Mouse (Mus musculus) lung, adult 18-20 months (tissue): ENCODE data around the gene Gpr84.
"Not testable (repeated sequence)": the region's sequence is repeated elsewhere in the genome, so short reads cannot be mapped to it uniquely, and the experiment has no call there.

Experiments
- DNase-seq, 2 experiments: peaks; one replicate each; pipeline ENCODE4 v3.0.0; 2022; ENCODE audit warnings: mixed read lengths in 2 of 2

The Gpr84 gene

DNA sequence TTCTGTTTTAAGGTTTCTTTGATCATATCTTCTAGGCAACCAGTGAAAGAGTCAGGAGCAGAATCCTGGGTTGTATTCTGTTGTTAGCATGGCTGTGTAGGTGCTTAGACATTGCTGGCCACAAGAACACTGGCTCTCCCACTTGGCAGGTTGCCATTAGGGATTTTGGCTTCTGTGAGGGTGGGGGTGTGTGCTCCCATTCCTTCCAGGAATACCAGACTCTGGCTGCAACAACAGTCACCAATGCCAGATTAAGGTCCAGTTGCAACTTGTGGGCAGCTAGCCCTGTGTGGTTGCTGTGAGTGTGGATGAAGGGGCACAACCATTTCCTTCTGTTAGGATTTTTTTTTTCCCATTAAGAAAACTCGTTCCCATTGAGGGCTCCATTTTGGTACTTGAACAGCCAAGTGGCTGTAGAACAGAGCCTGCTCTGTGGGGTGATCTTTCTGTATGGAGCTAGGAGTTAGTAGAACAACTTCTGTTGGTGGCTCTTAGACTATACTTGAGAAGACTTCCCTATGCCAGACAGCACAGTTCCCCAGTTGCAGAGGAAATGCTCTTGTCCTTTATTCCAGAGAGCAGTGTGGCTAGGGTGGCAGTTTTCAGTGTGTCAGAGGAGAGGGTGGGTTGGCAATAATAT, 24.5 kb downstream of the Gpr84 start:
- DNase-seq, result peak in 1 of 2 experiments; percentile 37

DNA sequence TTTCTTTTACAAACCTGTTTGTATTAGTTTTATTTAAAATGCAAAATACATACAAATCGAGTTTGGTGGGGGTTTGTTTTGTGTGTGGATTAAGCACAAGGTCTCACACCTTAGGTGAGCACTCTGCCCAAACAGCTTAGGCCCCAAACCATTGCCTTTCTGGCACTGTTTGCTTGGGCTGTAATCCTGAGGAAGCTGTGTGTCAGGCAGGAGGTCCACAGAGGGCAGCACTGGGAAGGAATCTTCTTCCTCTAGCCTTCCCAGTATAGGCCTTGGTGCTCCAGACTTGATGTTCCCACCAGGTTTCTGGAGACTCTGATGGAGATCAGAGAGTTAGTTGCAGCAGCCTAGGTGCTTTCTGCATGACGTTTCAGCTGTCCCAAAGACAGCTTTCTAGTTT, 25.8 kb downstream of the Gpr84 start:
- DNase-seq, result no peak

DNA sequence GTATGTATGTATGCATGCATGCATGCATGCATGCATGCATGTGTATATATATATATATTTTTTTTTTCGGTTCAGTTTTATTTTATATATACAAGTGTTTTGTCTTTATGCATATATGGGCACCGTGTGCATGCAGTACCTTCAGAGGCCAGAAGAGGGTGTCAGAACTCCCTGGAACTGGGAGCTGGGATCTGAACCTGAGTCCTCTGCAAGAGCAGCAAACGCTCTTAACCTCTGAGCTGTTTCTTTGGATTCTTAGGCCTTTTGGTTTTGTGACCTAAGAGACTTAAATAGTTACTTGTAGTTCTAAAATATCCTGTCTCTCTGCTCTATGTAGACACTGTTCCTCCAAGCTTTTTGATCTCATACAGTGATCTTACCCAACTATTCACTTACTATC, 26.3 kb downstream of the Gpr84 start:
- peak; percentile 44 to 58 for DNase-seq

DNA sequence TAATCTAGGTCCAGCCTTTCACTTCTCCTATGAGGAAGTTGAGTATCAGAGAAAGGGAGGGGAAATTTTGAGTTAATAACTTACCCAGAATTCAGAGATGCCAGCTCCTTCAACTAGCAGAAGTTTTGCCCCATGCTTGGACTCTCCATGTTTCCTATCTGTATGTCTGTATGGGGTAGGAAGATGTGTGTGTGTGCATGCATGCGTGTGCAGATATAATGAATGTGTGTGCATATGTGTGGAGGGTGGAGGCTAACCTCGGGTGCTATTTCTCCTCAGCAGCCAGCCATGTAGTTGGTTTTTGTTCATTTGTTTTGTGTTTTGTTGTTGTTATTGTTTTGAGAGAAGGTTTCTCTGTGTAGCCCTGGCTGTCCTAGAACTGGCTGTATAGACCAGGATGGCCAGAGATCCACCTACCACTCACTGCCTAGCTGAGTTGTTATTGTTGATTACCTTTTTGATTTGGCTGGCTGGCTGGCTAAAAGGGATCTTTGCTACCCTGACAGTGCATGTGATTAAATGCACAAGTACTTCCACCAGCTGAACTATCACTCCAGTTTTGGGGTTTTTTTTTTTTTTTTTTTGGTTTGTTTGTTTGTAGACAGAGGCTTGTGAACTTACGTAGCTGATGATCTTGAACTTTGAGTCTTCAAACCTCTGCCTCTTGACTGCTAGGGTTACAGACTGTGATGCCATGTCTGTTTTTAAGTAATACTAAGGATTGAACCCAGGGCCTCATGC, 28.8 kb downstream of the Gpr84 start:
- DNase-seq, result no peak

DNA sequence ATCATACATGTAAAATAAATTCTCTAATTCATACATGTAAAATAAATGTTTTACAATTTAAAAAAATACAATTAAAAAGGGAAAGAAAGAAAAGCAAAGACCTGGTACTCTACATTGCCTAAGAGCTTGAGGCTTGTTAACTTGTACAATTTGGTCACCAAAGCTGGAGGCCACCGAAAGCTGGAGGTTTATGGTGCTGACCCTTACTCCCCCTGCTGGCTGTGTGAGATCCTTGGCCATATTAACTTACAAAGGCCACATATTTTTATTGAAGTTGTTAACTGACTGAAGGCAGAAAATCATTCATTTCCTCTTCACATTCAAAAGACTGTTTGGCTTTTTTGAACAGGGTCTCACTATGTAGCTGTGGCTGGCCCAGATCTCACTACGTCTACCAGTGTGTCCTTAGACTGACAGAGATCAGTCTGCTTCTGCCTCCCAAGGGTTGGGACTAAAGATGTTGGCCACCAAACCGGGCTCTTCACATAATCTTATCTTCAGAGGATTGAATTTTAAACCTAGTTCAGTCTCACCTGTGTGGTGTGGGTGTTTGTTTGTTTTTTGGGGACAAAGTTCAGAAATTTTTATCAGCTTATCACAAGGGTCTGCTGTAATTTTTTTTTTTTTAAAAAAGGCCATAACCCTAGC, 29.5 kb downstream of the Gpr84 start:
- DNase-seq, result peak in 1 of 2 experiments; percentile 34

DNA sequence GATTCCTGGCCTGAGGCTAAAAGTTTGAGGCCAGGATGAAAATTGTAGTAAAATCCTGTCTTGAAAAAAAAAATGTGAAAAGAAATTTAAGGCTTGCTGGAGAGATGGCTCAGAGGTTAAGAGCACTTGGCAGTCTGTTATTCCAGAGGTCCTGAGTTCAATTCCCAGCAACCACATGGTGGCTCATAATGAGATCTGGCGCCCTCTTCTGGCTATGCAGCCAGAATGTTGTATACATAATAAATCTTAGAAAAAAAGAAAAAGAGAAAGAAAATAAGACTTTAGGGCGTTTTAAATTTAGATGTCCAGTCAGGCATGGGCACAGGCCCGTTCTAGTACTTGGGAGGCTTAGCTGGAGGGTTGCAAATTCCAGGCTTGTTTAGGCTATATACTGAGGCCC, 30.7 kb downstream of the Gpr84 start:
- no peak for DNase-seq

DNA sequence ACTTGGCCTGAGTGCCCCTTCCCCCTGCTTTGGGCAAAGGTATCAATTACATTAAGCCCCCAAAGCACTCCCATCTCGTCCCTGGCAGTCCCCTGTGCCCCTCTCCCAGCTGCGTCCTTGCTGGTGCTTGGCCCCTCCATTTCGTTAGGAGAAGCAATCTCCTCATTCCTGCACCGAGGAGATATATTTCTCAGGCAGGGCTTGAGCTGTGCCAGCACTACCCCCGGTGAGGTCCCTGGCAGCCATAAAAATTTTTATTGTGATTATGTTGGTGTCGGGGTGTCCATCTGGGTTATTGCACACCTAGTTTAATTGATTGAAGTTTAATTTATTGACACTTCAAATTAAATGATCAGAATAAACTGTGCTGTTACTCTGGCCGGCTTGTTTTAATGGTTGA, 32.5 kb downstream of the Gpr84 start:
- no peak for DNase-seq

DNA sequence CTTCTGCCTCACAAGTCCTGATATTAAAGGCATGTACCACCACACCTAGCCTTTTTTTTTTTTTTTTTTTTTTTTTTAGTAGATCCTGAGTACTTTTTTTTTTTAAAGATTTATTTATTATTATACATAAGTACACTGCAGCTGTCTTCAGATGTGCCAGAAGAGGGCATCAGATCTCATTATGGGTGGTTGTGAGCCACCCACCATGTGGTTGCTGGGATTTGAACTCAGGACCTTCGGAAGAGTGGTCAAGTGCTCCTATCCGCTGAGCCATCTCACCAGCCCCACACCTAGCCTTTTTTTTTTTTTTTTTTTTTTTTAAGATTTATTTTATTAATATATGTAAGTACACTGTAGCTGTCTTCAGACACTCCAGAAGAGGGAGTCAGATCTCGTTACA, 34.5 kb downstream of the Gpr84 start:
- not testable (repeated sequence) for DNase-seq

DNA sequence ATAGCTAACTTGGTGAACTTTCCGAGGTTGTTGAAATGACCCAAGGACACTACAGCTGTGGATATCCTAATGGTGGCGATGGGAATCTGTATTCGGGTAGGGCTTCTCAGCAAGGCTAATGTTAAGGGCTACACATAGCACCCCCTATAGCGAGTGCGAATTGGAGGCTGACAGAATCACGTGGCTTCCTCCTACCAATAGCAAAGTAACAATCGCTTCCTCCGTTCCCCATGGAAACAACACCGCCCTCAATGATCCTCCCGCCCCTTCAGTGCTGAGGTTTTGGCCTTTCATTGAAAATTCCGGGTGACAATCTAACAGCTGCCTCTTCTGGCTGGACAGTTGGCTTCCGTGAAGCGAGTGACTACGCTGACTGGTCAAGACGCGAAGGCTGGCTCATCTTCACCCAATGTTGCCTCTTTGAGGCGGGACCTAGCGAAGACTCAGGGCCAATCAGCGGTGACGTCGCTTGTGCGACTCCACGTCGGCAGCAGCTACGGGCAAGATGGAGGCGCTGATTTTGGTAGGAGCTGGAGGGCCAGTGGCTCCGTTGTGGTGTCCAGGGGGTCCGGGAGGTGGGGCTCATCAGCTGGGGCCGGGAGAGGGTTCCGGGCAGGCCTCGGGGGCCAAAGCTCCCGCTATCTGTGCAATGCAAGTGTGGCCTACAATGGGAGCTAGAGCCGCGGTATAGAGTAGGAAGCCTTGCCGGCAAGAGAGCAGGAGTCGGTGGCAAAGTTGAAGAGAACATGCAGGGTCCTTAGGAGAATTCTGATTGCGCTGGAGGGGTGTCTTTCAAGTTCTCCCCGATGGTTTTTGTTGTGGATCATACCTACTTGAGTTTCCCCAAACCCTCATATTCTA, 37.8 kb downstream of the Gpr84 start, which contains the start of gene Copz1:
Gene Copz1, plus strand, starts transcription at position 296 of the 861 bp plus-strand sequence.
- DNase-seq, result peak; percentile 99

DNA sequence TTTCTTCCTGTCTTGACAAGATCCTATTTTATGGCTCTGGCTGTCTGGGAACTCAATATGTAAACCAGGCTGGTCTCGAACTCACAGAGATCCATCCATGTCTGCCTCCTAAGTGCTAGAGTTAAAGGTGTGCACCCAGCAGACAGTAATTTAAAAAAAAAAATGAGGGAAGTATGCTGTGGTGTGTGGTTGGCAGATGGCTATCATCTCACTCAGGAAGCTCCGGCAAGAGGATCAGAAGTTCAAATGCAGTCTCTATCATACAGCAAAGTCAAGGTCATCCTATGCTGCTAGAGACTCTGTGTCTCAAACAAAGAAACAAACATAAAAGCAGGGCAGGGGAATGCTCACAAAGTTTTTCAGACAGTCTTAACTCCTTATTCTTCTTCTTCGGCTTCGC, 41.5 kb downstream of the Gpr84 start:
- DNase-seq, result no peak

DNA sequence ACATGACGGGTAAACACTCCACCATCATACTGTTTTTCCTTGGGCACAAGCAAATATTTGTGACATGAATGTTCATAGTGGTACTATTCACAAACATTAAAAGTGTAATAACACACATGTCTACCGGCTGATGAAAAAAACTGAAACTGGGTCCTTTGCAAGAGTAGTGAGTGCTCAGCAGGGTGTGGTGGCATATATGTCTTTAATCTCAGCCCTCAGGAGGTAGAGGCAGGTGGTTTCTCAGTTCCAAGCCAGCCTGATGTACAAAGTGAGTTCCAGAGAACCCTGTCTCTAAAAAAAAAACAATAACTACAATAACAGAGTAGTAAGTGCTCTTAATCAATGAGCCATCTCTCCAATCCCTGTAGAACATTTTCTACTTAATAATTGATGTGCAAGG, 45.6 kb downstream of the Gpr84 start:
- no peak for DNase-seq

DNA sequence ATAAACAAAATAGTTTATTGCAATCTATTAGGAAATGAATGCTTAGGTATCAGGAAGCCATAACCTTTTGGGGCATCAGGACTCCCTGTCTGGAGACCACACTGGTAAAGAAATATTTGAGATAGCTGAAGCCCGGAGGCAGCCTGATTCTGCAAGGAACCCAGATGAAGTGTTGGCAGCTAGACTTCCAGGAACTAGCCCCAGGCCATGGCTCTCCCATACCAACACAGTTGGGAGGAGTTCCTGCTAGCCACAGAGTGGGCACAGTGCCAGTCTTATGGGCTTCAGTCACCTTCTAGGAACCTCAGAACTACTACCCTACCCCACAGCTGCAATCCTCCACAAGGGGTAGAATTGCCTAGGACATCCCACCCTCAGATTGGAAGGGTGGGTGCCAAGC, 50.4 kb downstream of the Gpr84 start:
- peak; percentile 57 to 62 for DNase-seq

DNA sequence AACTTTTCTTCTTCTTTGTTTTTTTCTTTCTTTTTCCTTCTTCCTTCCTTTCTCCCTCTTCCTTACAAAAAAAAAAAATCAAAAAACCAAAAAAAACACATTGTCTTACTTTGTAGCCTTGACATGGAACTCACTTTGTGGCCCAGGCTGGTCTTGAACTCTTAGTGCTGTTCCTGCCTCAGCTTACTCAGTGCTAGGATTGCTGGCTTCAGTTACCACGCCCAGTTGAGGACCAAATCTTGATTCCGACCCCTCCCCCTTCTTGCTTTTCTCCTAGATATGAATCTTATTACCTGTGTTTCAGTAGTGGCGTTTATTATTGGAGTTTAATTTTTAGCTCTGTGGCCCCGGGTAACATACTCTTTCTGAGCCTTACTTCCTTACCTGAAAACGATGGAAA, 51.2 kb downstream of the Gpr84 start:
- DNase-seq, result no peak
